Comparison of ENCODE assay signal across 20 mouse cellular contexts in genomic region chr9:70812551-70812950, GRCm38 (mm10).
DNase-seq lines count a peak whose midpoint lies in the region; ATAC-seq and TF ChIP-seq lines count a peak whose summit lies in the region.
"Had no signal": no experiment of that assay in that cellular context is flagged by ENCODE, and none has a peak within 500 bp of the region (broad histone marks: within the 10 kb centered on the region; RNA-seq: fewer than 3 reads in every experiment).

No protein-coding gene starts in this region.

- H3K9me3 ChIP-seq in stomach, embryonic 15.5 days, result no peaks in the 10 kb centered on the region
- no peaks in the 10 kb centered on the region for H3K9me3 ChIP-seq in stomach, postnatal 0 days (ENCODE audit: control insufficient read depth, low read length)
- H3K9me3 ChIP-seq in hindbrain, embryonic 14.5 days (ENCODE audit: control insufficient read depth, low read length), result no peaks in the 10 kb centered on the region
- H3K9me3 ChIP-seq in forebrain, embryonic 11.5 days (ENCODE audit: control insufficient read depth, low read length), result no peaks in the 10 kb centered on the region
- H3K9me3 ChIP-seq: embryonic facial prominence, embryonic 13.5 days; heart, embryonic 10.5 days; neural tube, embryonic 15.5 days had no signal

- H3K27me3 ChIP-seq in stomach, embryonic 15.5 days (replicated peaks), result no peaks in the 10 kb centered on the region
- H3K27me3 ChIP-seq in stomach, postnatal 0 days (ENCODE audit: control insufficient read depth, insufficient read depth, low read length), result no peaks in the 10 kb centered on the region
- H3K27me3 ChIP-seq in hindbrain, embryonic 14.5 days (ENCODE audit: control insufficient read depth, insufficient read depth, low read length), result no peaks in the 10 kb centered on the region
- H3K27me3 ChIP-seq in forebrain, embryonic 11.5 days (ENCODE audit: control insufficient read depth, insufficient read depth, low read length), result no peaks in the 10 kb centered on the region
- H3K27me3 ChIP-seq: embryonic facial prominence, embryonic 13.5 days; neural tube, embryonic 15.5 days; Patski had no signal

- 93% methylated on average over 12 of the region's 12 CpGs for WGBS in stomach, embryonic 15.5 days
- 88% methylated on average over 12 of the region's 12 CpGs for WGBS in stomach, postnatal 0 days
- WGBS in hindbrain, embryonic 14.5 days, result 96% methylated on average over 12 of the region's 12 CpGs
- WGBS in forebrain, embryonic 11.5 days, result 93% methylated on average over 12 of the region's 12 CpGs

- 0 out of 2 replicates have a peak, but pooled peaks cover 5% of the 10 kb centered on the region for H3K4me1 ChIP-seq in stomach, embryonic 15.5 days
- no peaks in the 10 kb centered on the region for H3K4me1 ChIP-seq in stomach, postnatal 0 days (replicated peaks; ENCODE audit: control insufficient read depth, insufficient read depth)
- H3K4me1 ChIP-seq in hindbrain, embryonic 14.5 days (replicated peaks; ENCODE audit: control insufficient read depth, insufficient read depth, low read length), result peaks cover 12% of the 10 kb centered on the region
- H3K4me1 ChIP-seq in forebrain, embryonic 11.5 days (replicated peaks; ENCODE audit: control insufficient read depth, insufficient read depth, low read length), result no peaks in the 10 kb centered on the region; the same call in 1 of the 2 replicates

- 0 out of 2 replicates have a peak, but pooled peaks have one; percentile 15 for ATAC-seq in stomach, embryonic 15.5 days (ENCODE audit: insufficient read depth, low FRiP score, low read depth)
- ATAC-seq in stomach, postnatal 0 days (ENCODE audit: low FRiP score, low TSS enrichment), result no peak
- ATAC-seq in hindbrain, embryonic 14.5 days (ENCODE audit: low FRiP score), result no peak
- ATAC-seq in forebrain, embryonic 11.5 days (replicated peaks; ENCODE audit: low FRiP score), result no peak
- ATAC-seq in activated CD4-positive, CD25-positive, alpha-beta regulatory T cell, adult 4 months, result no peak
- ATAC-seq: CD4-positive, CD25-positive, alpha-beta regulatory T cell, adult 4 months; forebrain, embryonic 16.5 days; midbrain, embryonic 16.5 days; Patski had no signal

- no peak overlapping the region for H3K4me2 ChIP-seq in stomach, embryonic 15.5 days
- no peak overlapping the region for H3K4me2 ChIP-seq in stomach, postnatal 0 days (replicated peaks; ENCODE audit: low read depth)
- H3K4me2 ChIP-seq in hindbrain, embryonic 14.5 days (replicated peaks), result no peak overlapping the region
- H3K4me2 ChIP-seq in forebrain, embryonic 11.5 days (ENCODE audit: low read depth, low read length, severe bottlenecking), result no peak overlapping the region
- H3K4me2 ChIP-seq: embryonic facial prominence, embryonic 13.5 days; neural tube, embryonic 15.5 days had no signal

- peak; percentile 15 for DNase-seq in adrenal gland, adult 2 months
- no peak for DNase-seq in adrenal gland, adult 18-20 months (ENCODE audit: low spot score in 2 of 2)
- DNase-seq in stomach, postnatal 0 days (ENCODE audit: low spot score), result no peak
- peak; percentile 49 to 53 for DNase-seq in lung, postnatal 4 days
- no peak for DNase-seq in hindbrain, embryonic 14.5 days (ENCODE audit: low spot score)
- DNase-seq in forebrain, embryonic 11.5 days (ENCODE audit: low spot score), result no peak
- DNase-seq: cerebellum, adult 11 months; cerebellum, postnatal 10 days; gastrocnemius, postnatal 25 days; kidney, adult 2 months; kidney, postnatal 14 days had no signal

- TF ChIP-seq EP300 in stomach, postnatal 0 days (optimal IDR thresholded peaks at IDR 0.05), result no peak

- H3K4me3 ChIP-seq in stomach, embryonic 15.5 days (replicated peaks), result no peak overlapping the region
- H3K4me3 ChIP-seq in stomach, postnatal 0 days (ENCODE audit: low read depth, low read length), result no peak overlapping the region
- no peak overlapping the region for H3K4me3 ChIP-seq in hindbrain, embryonic 14.5 days (replicated peaks; ENCODE audit: low read length)
- no peak overlapping the region for H3K4me3 ChIP-seq in forebrain, embryonic 11.5 days (ENCODE audit: low read depth, low read length)
- H3K4me3 ChIP-seq: embryonic facial prominence, embryonic 13.5 days; heart, embryonic 10.5 days; neural tube, embryonic 15.5 days had no signal

- no peak for TF ChIP-seq CTCF in stomach, postnatal 0 days (IDR thresholded peaks at IDR 0.05; ENCODE audit: low read depth)

- H3K36me3 ChIP-seq in stomach, embryonic 15.5 days, result no peaks in the 10 kb centered on the region
- H3K36me3 ChIP-seq in stomach, postnatal 0 days (ENCODE audit: control insufficient read depth, insufficient read depth, low read length), result no peaks in the 10 kb centered on the region
- H3K36me3 ChIP-seq in hindbrain, embryonic 14.5 days (replicated peaks; ENCODE audit: control insufficient read depth, insufficient read depth), result no peaks in the 10 kb centered on the region
- H3K36me3 ChIP-seq in forebrain, embryonic 11.5 days (ENCODE audit: control insufficient read depth, insufficient read depth, low read length), result no peaks in the 10 kb centered on the region
- H3K36me3 ChIP-seq: embryonic facial prominence, embryonic 13.5 days; heart, embryonic 10.5 days; neural tube, embryonic 15.5 days had no signal

- H3K27ac ChIP-seq in stomach, embryonic 15.5 days, result no peak overlapping the region
- H3K27ac ChIP-seq in stomach, postnatal 0 days (replicated peaks), result no peak overlapping the region
- no peak overlapping the region for H3K27ac ChIP-seq in hindbrain, embryonic 14.5 days
- no peak overlapping the region for H3K27ac ChIP-seq in forebrain, embryonic 11.5 days (ENCODE audit: low read depth, low read length)
- H3K27ac ChIP-seq: embryonic facial prominence, embryonic 13.5 days; heart, embryonic 10.5 days; neural tube, embryonic 15.5 days had no signal

- H3K9ac ChIP-seq in stomach, embryonic 15.5 days, result no peak overlapping the region
- H3K9ac ChIP-seq in stomach, postnatal 0 days (ENCODE audit: low read length), result no peak overlapping the region
- H3K9ac ChIP-seq in hindbrain, embryonic 14.5 days, result no peak overlapping the region
- no peak overlapping the region for H3K9ac ChIP-seq in forebrain, embryonic 11.5 days (ENCODE audit: low read length)
- H3K9ac ChIP-seq: embryonic facial prominence, embryonic 13.5 days; neural tube, embryonic 15.5 days had no signal

Comparison
In these comparisons a context has a peak if more than half of its experiments do, and no peak if none do; other contexts are left out.
1. DNase-seq: peak in adrenal gland, adult 2 months (single experiment) and lung, postnatal 4 days (2 of 2); none in adrenal gland, adult 18-20 months (0 of 2), stomach, postnatal 0 days (single experiment), hindbrain, embryonic 14.5 days (single experiment) and forebrain, embryonic 11.5 days (single experiment).